Mouse (Mus musculus) limb, embryonic 15.5 days (tissue): Measurements from ENCODE around the gene Elobl. TPM values are rescaled to one million over a fixed set of nuclear protein-coding genes. Genes with fewer than 3 reads are reported as not detected.

Source experiments
- ATAC-seq: fragments of 200-750 bp; cut with Nextera tagmentation; 2 replicates; pipeline ENCODE4 v1.8.0; 2017; ENCODE audit warnings: low read depth, moderate TSS enrichment; ENCODE audit not compliant: insufficient number of reproducible peaks, low FRiP score, low TSS enrichment
- H3K27ac ChIP-seq: fragments of 300-500 bp; sonication (generic); 2 replicates; pipeline ENCODE4 v1.5.1; 2015; ENCODE audit warnings: moderate library complexity, mild to moderate bottlenecking, inconsistent platforms
- H3K27me3 ChIP-seq: fragments of 300-500 bp; sonication (generic); 2 replicates; pipeline ENCODE4 v1.6.1; 2015; ENCODE audit warnings: inconsistent platforms
- H3K36me3 ChIP-seq: fragments of 300-500 bp; sonication (generic); 2 replicates; pipeline ENCODE4 v1.6.1; 2015; ENCODE audit warnings: inconsistent platforms
- H3K4me1 ChIP-seq: fragments of 300-500 bp; sonication (generic); 2 replicates; pipeline ENCODE4 v1.6.1; 2015; ENCODE audit warnings: inconsistent platforms
- H3K4me2 ChIP-seq: fragments of 300-500 bp; sonication (generic); 2 replicates; pipeline ENCODE4 v1.6.1; 2015; ENCODE audit warnings: mild to moderate bottlenecking, inconsistent platforms
- H3K4me3 ChIP-seq: fragments of 300-500 bp; sonication (generic); 2 replicates; pipeline ENCODE4 v1.5.1; 2015; ENCODE audit warnings: mild to moderate bottlenecking, inconsistent platforms
- H3K9ac ChIP-seq: fragments of 300-500 bp; sonication (generic); 2 replicates; pipeline ENCODE4 v1.6.1; 2015; ENCODE audit warnings: inconsistent platforms
- H3K9me3 ChIP-seq: fragments of 300-500 bp; sonication (generic); 2 replicates; pipeline ENCODE4 v1.6.1; 2016; ENCODE audit warnings: inconsistent platforms
- WGBS: fragments of 180-500 bp; shearing (Covaris S2); methylation state at CpG from one replicate; pipeline ENCODE4 v1.1.7; 2015; 5-methylcytosine and 5-hydroxymethylcytosine counted together
- polyA plus RNA-seq: library from polyadenylated mRNA; unstranded; fragments of >200 nt; fragmentation: Nextera tagmentation; extraction: Ambion mirVana; gene quantifications from 2 replicates; pipeline ENCODE4 v1.2.1, GENCODE M21; 2015

The Elobl gene
- polyA plus RNA-seq, 1 experiment from 2014 or later = not detected

DNA sequence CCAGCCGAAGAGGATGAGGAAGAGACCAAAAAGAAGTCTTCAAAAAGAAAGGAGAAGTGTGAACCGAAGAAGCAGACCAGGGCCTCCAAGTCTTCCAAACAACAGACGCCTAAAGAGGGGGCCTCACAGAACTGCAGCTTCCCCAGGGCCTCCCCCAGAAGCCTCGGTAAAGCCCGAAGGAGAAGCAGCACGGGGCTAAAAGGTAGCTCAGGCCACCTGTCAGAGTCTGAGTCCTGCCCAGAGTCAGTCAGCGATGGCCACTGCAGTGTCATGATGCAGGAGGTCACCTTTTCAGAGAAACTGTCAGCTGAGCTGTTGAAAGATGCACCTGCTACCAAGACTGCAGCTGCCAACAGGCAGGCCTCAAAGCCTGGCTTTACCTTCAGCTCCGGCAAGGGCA is 14.6 kb upstream of the Elobl start:
- H3K9me3 ChIP-seq = no peaks in the 10 kb centered on the region
- no peak overlapping the region for H3K27ac ChIP-seq
- H3K27me3 ChIP-seq = no peaks in the 10 kb centered on the region
- ATAC-seq = no peak
- H3K9ac ChIP-seq = no peak overlapping the region
- 88% methylated on average over 8 of the region's 8 CpGs for WGBS
- no peak overlapping the region for H3K4me3 ChIP-seq
- H3K4me1 ChIP-seq = no peaks in the 10 kb centered on the region
- no peak overlapping the region for H3K4me2 ChIP-seq
- peaks cover 32% of the 10 kb centered on the region for H3K36me3 ChIP-seq

DNA sequence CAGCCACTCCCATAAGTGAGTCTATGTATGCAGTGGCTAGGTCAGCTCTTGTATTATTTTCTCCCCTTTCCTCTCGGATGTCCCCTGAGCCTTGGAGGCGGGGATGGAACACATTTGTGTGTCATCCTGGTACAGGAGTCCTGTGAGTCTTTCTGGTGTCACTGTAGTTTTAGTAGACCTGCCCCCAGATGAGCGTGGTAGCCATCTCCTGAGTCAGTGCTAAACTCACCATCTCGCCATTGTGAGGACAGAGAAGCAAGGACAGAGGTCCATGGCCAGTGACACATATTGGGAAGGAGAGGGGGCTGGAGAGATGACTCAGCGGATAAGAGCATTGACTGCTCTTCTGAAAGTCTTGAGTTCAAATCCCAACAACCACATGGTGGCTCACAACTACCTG is 10.5 kb upstream of the Elobl start:
- WGBS = 91% methylated on average over 5 of the region's 5 CpGs
- Histone ChIP-seq H3K4me1 (peaks cover 12% of the 10 kb centered on the region), H3K36me3 (peaks cover 10% of the 10 kb centered on the region), H3K4me3 (no peak overlapping the region), H3K27me3 (no peaks in the 10 kb centered on the region), H3K27ac (no peak overlapping the region), H3K9ac (no peak overlapping the region), H3K9me3 (no peaks in the 10 kb centered on the region), H3K4me2 (no peak overlapping the region)
- no peak for ATAC-seq

DNA sequence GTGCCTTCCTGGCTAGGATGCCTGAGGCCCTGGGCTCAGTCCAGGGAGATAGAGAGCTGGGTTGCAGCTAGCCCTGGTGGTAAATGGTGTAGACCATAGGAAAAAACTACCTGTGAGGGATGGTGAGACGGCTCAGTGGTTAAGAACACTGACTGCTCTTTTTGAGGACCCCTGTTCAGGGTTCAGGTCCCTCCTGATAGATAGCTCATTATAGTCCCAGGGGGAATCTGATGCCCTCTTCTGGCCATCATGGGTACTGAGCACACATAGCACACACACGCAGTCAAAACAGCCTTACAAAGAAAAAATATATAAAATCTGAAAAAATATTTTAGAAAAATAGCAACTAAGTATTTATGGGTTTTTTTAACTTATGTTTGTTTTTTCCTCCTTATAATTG is 9.6 kb upstream of the Elobl start:
- H3K4me1 ChIP-seq = peaks cover 12% of the 10 kb centered on the region
- no peak overlapping the region for H3K4me3 ChIP-seq
- H3K27me3 ChIP-seq = no peaks in the 10 kb centered on the region
- ATAC-seq = no peak
- WGBS = 95% methylated on average over 2 of the region's 2 CpGs
- H3K9me3 ChIP-seq = no peaks in the 10 kb centered on the region
- H3K4me2 ChIP-seq = no peak overlapping the region
- no peak overlapping the region for H3K9ac ChIP-seq
- H3K36me3 ChIP-seq = peaks cover 1% of the 10 kb centered on the region
- H3K27ac ChIP-seq = no peak overlapping the region

DNA sequence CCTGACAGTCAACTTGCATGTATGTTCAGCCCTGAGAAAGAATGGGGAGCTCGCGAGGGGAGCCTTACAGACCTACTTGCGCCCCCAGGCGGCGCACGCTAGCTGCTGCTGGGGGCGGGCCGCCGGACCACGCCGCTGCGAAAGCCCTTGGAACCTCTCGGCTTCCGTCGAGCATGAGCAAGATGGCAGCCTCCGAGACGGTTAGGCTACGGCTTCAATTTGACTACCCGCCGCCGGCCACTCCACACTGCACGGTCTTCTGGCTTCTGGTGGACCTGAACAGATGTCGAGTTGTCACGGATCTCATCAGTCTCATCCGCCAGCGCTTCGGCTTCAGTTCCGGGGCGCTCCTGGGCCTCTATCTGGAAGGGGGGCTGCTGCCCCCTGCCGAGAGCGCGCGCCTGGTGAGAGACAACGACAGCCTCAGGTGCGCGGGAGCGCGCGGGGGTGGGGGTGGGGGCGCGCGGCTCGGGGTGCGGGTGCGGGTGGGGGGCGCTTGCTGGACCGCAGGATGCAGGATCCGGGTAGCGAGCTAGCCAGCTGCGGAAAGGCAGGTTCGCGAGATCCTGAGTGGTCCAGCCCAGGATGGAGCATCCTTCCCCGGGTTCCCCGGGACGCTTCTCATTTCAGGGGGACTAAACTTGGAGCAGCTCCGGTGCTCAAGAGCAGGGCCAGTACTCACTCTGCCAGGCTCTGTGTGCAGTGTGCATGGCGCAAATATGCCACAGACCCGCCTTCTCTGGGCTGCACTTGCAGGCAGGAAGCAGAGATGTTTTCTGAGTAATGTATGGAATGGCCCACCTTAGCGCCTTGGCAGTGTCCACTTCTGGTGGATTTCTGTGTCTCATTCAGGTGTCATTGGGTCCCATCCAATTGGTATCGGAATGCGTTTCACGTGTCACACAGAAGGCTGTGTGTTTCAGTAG is 7.3 kb upstream of the Elobl start:
- Histone ChIP-seq H3K9ac (peak overlapping the region; percentile 61), H3K4me1 (peaks cover 12% of the 10 kb centered on the region), H3K4me3 (peak overlapping the region; percentile 67), H3K4me2 (peak overlapping the region; percentile 75), H3K27me3 (no peaks in the 10 kb centered on the region), H3K36me3 (no peaks in the 10 kb centered on the region), H3K9me3 (no peaks in the 10 kb centered on the region), H3K27ac (peak overlapping the region; percentile 88)
- peak; percentile 72 for ATAC-seq
- 1% methylated on average over 59 of the region's 62 CpGs for WGBS

DNA sequence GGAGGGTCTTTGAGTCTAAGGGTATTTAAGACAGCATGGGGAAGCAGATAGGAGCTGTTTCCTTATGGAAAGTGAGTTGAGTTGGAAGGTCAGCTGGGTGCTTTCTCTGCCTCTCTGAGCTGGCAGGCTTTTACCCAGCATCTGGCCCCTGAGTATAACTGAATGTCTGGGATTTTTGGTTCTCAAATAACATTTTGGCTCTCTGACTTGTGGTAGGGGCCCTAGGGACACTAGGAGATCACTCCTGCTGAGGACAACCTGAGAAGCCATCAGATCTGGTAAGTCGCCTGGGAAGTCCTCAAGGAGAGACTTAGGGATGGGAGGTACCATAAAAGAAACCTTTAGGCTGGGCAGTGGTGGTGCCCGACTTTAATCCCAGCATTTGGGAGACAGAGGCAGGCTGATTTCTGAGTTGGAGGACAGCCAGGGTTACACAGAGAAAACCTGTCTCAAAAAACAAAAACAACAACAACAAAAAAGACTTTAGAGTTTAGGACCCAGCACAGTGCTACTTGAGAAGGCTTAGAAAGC is 3.5 kb upstream of the Elobl start, which contains the start of gene Coil:
Coil (plus strand) TSS at position 51 of the 531 bp plus-strand sequence.
- H3K4me1 ChIP-seq = peaks cover 6% of the 10 kb centered on the region
- no peaks in the 10 kb centered on the region for H3K9me3 ChIP-seq
- H3K36me3 ChIP-seq = no peaks in the 10 kb centered on the region
- no peak within 1 kb of the TSS for H3K4me2 ChIP-seq
- H3K27me3 ChIP-seq = no peaks in the 10 kb centered on the region
- no peak within 1 kb of the TSS for H3K27ac ChIP-seq
- no peak within 1 kb of the TSS for H3K9ac ChIP-seq
- WGBS = 30% methylated on average over 2 of the region's 2 CpGs
- ATAC-seq = no peak
- H3K4me3 ChIP-seq = no peak within 1 kb of the TSS

DNA sequence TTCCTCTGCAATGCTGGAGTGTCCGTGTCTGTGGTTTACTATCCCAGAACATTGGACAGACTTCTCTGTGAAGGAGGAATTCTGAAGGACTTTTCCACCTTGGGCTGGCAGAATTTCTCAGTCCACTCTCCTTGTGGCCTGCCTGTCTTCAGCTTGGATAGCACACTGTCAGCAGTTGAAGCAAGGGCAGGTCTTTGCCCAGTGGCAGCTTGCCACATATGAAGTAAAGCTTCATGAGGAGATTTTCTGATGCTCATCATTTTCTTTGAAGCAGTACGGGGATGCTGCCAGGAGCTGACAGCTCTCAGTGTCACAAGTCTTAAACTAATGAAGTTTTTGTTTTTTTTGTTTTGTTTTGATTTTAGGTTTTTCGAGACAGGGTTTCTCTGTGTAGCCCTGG is 7.9 kb downstream of the Elobl start:
- no peak overlapping the region for H3K4me3 ChIP-seq
- H3K9me3 ChIP-seq = no peaks in the 10 kb centered on the region
- H3K36me3 ChIP-seq = no peaks in the 10 kb centered on the region
- 81% methylated on average over 3 of the region's 3 CpGs for WGBS
- no peak overlapping the region for H3K4me2 ChIP-seq
- H3K9ac ChIP-seq = no peak overlapping the region
- ATAC-seq = no peak
- H3K4me1 ChIP-seq = peaks cover 2% of the 10 kb centered on the region; the same call in 1 of the 2 replicates
- H3K27ac ChIP-seq = no peak overlapping the region
- H3K27me3 ChIP-seq = no peaks in the 10 kb centered on the region

DNA sequence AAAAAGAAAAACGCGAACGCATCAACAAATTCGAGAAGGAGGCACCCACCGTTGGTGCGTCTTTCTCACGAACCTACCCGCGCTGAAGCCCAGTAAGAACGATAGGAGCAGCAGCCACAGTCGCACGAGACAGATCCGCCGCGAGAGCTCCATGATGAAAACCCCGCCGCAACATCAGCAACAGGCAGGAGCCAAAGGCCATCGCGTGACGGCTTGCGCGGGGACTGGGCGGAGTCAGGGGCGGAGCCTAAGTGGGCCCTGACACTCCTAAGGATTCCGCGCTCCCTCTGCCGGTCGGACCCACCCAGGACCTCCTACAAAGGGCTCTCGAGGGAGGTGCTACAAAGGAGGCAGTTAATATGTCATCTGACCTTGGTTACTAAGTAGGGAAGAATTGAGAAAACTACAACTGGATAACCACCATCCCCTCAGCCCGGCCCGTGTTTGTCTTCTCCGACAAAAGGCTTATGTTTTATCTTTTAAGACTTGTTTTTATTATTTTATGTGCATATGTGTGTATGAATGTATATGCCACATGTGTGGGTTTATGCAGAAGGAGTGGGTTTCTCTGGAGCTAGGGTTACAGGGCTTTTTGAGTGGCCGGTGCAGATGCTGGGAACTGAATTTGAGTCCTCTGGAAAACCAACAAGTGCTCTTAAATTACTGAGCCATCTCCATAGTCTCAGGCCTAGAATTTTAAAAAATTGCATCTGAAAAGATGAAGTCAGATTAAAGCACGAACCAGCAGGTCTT is 11.3 kb downstream of the Elobl start, which contains the start of gene Scpep1:
Scpep1 (minus strand) TSS at position 249 of the 753 bp plus-strand sequence.
- H3K27ac ChIP-seq = peak within 1 kb of the TSS; percentile 76
- H3K4me3 ChIP-seq = peak within 1 kb of the TSS; percentile 53
- ATAC-seq = peak; percentile 93

DNA sequence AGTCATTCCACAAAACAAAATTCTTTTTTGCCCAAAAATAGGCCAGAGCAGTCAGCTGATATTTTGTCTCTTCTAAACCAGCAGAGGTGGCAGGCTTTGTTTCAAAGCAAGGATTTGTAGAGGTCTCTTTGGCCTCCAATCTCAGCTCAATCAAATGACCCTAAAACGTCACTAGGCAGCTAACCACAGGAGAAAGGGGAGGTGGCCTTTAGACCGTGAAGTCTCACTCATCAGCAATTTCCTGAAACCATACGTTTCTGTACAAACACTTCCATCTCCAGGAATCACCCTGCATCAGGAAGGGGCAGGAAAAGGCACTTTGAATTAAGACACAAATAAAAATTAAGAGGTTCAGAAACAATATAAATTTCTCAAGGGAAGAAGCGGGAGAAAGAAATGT is 11.9 kb downstream of the Elobl start:
- no peak for ATAC-seq
- Histone ChIP-seq H3K9ac (peak overlapping the region; percentile 21; the same call in 1 of the 2 replicates), H3K4me3 (peak overlapping the region; percentile 53), H3K9me3 (no peaks in the 10 kb centered on the region), H3K36me3 (peaks cover 9% of the 10 kb centered on the region; the same call in 1 of the 2 replicates), H3K27me3 (no peaks in the 10 kb centered on the region), H3K4me2 (peak overlapping the region; percentile 49), H3K27ac (peak overlapping the region; percentile 76), H3K4me1 (peaks cover 2% of the 10 kb centered on the region; the same call in 1 of the 2 replicates)
- 2% methylated on average over 4 of the region's 4 CpGs for WGBS

More for the DNA sequence above, 11.3 kb downstream of the Elobl start, which contains the start of gene Scpep1:
- peak within 1 kb of the TSS; percentile 21; the same call in 1 of the 2 replicates for H3K9ac ChIP-seq
- 3% methylated on average over 34 of the region's 34 CpGs for WGBS
- peaks cover 7% of the 10 kb centered on the region; the same call in 1 of the 2 replicates for H3K36me3 ChIP-seq
- H3K4me1 ChIP-seq = peaks cover 2% of the 10 kb centered on the region; the same call in 1 of the 2 replicates
- H3K27me3 ChIP-seq = no peaks in the 10 kb centered on the region
- H3K4me2 ChIP-seq = peak within 1 kb of the TSS; percentile 49
- H3K9me3 ChIP-seq = no peaks in the 10 kb centered on the region

DNA sequence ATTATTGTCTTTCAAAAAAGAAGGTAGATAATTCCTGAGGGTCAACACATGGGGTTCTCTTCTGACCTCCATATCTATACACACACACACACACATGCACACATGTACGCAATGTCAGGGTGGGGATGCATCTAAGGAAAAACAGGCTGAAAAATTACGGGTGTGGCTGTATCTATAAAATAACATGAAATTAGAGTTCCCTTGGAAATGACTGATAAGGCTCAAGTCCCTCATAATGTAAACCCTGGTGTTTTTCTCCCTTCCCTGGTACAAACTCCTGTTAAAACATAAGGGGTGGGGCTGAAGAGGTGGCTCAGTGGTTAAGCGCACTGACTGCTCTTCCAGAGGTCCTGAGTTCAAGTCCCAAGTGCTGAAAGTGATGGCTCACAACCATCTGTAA is 13.1 kb downstream of the Elobl start:
- no peak for ATAC-seq
- 84% methylated on average over 3 of the region's 3 CpGs for WGBS

DNA sequence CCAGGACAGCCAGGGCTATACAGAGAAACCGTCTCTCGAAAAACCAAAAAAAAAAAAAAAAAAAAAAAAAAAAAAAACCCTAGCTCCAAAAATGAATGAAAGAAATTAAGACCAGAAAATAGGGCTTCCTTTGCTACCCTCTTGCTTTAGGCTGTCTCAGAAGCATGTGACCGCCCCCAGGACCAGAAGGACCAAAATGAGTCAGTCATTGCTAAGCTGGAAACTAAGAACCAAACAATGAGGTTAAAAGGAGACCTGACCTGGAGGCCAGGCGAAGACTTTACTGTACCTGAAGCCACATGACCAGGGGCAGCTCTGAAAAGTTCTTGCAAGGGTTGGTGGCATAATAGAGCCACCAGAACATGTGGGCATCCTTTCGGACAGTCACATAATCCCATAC is 14.6 kb downstream of the Elobl start:
- no peaks in the 10 kb centered on the region for H3K27me3 ChIP-seq
- H3K4me3 ChIP-seq = no peak overlapping the region

More for the DNA sequence above, 13.1 kb downstream of the Elobl start:
- Histone ChIP-seq H3K36me3 (peaks cover 16% of the 10 kb centered on the region), H3K9me3 (no peaks in the 10 kb centered on the region), H3K27me3 (no peaks in the 10 kb centered on the region), H3K4me1 (peaks cover 2% of the 10 kb centered on the region; the same call in 1 of the 2 replicates), H3K9ac (no peak overlapping the region), H3K4me3 (no peak overlapping the region), H3K27ac (no peak overlapping the region), H3K4me2 (no peak overlapping the region)

DNA sequence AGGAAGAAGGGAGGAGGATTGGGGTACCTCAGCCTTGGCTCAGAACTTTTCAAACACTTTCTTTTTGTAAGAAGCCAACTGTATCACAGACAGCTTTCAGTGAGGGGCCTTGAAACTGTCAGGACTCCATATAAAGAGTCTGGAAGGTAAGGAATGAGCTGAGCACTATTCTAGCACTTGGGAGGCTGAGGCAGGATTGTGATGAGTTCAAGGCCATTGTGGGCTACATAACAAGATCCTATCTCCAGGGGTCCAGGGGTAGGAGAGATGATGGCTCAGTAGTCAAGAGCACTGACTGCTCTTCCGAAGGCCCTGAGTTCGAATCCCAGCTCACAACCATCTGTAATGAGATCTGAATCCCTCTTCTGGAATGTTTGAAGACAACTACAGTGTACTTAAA is 15.2 kb downstream of the Elobl start:
- Histone ChIP-seq H3K4me1 (peaks cover 2% of the 10 kb centered on the region; the same call in 1 of the 2 replicates), H3K4me2 (no peak overlapping the region), H3K9ac (no peak overlapping the region), H3K27me3 (no peaks in the 10 kb centered on the region), H3K9me3 (no peaks in the 10 kb centered on the region), H3K27ac (no peak overlapping the region), H3K4me3 (no peak overlapping the region), H3K36me3 (peaks cover 21% of the 10 kb centered on the region)
- WGBS = 92% methylated on average over 2 of the region's 2 CpGs
- no peak for ATAC-seq

More for the DNA sequence above, 14.6 kb downstream of the Elobl start:
- no peak for ATAC-seq
- 94% methylated on average over 5 of the region's 5 CpGs for WGBS
- Histone ChIP-seq H3K4me1 (peaks cover 2% of the 10 kb centered on the region; the same call in 1 of the 2 replicates), H3K27ac (no peak overlapping the region), H3K4me2 (no peak overlapping the region), H3K36me3 (peaks cover 16% of the 10 kb centered on the region), H3K9me3 (no peaks in the 10 kb centered on the region), H3K9ac (no peak overlapping the region)
